Mouse (Mus musculus): Measurements from ENCODE around the gene Meis1.

GRCm38 (mm10) chr11:18926798-18927197 lies 92.0 kb downstream of the Meis1 start:
- no peak for TF ChIP-seq CTCF (IDR thresholded peaks at IDR 0.05; ENCODE audit: borderline replicate concordance, insufficient read depth, low read length)
- no peak for TF ChIP-seq POLR2A (IDR thresholded peaks at IDR 0.05; ENCODE audit: low read depth, low read length)

Measured in embryonic fibroblast, embryonic 13.5 days (primary cell).